Mouse (Mus musculus) G1E (cell line): ENCODE measurements around the gene Ly6c2.

Experiments
- CTCF ChIP-seq: IDR thresholded peaks from 2 replicates; pipeline ENCODE4 v1.5.1; 2012; ENCODE audit warnings: low read depth, low read length, inconsistent platforms, mixed read lengths
- GATA1 ChIP-seq: IDR thresholded peaks from 2 replicates; pipeline ENCODE4 v1.6.1; 2012; ENCODE audit warnings: borderline replicate concordance, low read length, inconsistent platforms, mixed read lengths
- GATA2 ChIP-seq: IDR thresholded peaks from 2 replicates; pipeline ENCODE4 v1.6.1; 2012; ENCODE audit warnings: low read depth, low read length, inconsistent platforms, borderline replicate concordance
- POLR2AphosphoS5 ChIP-seq: IDR thresholded peaks from 2 replicates; pipeline ENCODE4 v1.6.1; 2012; ENCODE audit warnings: low read depth, low read length, inconsistent platforms; ENCODE audit not compliant: insufficient replicate concordance
- TAL1 ChIP-seq: conservative IDR thresholded peaks from 2 replicates; pipeline ENCODE4 v1.6.1; 2012; ENCODE audit warnings: low read depth, low read length, inconsistent platforms, mixed read lengths

DNA sequence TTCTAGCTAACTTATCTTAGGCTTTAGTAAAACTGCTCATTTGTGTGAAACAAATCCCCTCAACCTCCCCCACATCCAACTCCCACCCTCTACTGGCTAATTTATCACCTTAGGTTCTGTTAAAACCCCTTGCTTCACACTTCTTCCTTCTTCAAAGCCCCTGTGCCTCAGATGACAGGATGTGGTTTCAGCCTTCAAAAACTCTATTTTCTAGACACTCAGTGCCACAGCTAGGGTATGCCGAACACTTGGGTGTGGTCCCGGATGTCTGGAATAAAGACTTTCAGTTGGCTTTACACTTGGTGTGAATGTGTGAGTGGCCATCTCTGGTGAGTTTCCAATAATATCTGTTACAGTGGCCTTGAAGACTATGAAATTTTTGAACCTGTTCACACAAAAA, 4.8 kb upstream of the Ly6c2 start:
- TF ChIP-seq GATA1 (no peak), CTCF (no peak), POLR2AphosphoS5 (no peak), TAL1 (no peak), GATA2 (no peak)
